Mouse (Mus musculus) kidney, postnatal 14 days (tissue): ENCODE measurements around the gene Fam193a.

Source experiments
- DNase-seq: peaks from one replicate; pipeline ENCODE4 v3.0.0; 2022; ENCODE audit warnings: mixed read lengths

Fam193a gene

DNA sequence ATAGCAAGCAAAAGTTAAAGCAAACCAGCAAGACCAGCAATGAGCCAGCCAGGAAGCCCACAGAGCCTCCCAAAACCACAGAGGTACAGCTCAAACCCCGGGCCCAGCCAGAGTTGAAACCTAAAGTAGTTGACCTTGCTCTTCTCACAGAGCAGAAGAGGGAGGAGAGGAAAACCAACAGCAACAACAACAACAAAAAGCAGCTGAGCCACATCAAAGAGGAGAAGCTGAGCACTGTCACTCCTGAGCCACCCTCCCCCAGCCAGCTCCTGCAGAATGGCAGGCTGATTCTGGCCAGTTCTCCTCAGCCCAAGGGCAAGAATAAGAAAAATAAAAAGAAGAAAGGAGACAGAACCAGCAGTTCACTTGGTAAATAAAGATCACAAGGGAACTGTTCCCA lies 96.3 kb downstream of the Fam193a start:
- peak; percentile 34 for DNase-seq

GRCm38 (mm10) chr5:34466648-34467047 lies 96.9 kb downstream of the Fam193a start:
- no peak for DNase-seq

DNA sequence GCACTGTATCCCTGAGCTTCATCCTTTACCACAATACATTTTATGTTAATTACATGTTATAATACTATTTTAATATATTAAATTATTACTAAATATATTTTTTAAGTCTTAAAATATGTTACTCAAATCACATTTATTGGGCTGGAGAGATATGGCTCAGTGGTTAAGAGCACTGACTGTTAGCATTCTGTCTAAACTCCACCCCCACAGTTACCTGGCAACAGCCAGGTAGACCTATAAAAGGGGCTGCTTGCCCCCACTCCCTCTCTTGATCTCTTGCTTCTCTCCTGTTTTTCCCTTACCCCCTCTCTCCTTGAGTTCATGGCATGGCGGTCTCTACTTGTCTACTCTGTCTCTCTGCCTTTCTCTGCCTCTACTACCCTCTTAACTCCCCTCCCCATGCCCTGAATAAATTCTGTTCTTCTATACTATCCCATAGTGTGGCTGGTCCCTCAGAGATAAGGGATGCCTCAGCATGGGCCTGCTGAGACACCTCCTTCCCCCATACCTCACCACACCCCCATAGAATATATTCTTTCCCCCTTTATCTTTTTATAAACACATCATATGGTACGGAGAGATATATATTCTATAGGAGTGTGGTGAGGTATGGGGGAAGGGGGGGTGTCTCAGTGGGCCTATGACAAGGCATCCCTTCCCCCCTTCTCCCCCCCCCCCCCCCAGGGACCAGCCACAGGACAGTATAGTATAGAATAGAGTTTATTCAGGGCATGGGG lies 98.5 kb downstream of the Fam193a start:
- DNase-seq: no peak

- no peak for DNase-seq
Measured at GRCm38 (mm10) chr5:34480926-34481325, 111.2 kb downstream of the Fam193a start.

GRCm38 (mm10) chr5:34485731-34486130 lies 116.0 kb downstream of the Fam193a start:
- DNase-seq: no peak

- DNase-seq: peak; percentile 18
Measured at GRCm38 (mm10) chr5:34487320-34488090, 117.8 kb downstream of the Fam193a start.

GRCm38 (mm10) chr5:34488741-34489417 lies 119.1 kb downstream of the Fam193a start:
- DNase-seq: no peak

GRCm38 (mm10) chr5:34489418-34489787 lies 119.7 kb downstream of the Fam193a start:
- DNase-seq: no peak

DNA sequence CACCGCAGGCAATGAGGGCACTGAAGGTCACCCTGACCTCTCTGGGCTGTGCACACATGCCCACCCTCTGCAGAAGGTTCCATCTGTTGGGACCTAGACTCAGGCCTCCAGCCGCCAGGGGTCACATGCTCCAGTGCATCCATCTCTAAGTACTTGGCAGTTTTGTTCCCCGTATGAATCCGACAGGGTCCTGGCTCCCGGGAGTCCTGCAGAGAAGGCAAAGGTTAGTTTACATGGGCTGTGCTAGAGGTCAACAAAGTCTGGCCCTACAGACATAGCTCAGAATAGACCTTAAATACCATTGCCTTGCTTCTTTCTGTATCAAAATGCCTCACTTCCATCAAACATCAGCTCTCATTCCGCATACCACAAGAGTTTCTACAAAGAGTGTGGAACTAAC lies 127.0 kb downstream of the Fam193a start:
- no peak for DNase-seq

- DNase-seq: no peak
Measured at GRCm38 (mm10) chr5:34500886-34501285, 131.2 kb downstream of the Fam193a start.

DNA sequence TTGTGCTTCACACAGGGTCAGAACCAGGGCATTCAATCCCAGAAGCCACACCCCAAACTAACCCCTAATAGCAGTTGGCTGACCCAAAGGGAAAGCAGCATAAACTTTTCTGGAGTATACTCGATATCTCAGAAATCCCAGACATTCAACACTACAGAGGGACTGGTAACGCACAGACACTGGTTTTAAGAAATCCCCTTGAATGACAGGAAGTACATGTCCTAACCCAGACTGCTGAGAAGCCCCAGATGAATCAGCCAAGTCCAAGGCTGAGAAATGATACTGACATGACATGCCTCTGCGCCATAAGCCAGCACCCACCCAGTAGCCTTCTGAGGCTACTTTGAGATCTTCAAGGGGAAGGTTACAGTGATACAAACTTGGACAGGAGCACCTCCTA lies 131.9 kb downstream of the Fam193a start:
- no peak for DNase-seq

GRCm38 (mm10) chr5:34502411-34502810 lies 132.7 kb downstream of the Fam193a start:
- no peak for DNase-seq

- DNase-seq: no peak
Measured at GRCm38 (mm10) chr5:34502821-34503220, 133.1 kb downstream of the Fam193a start.

GRCm38 (mm10) chr5:34512486-34512885 lies 142.8 kb downstream of the Fam193a start:
- no peak for DNase-seq

- peak; percentile 99 for DNase-seq
Measured at GRCm38 (mm10) chr5:34513466-34514217, 143.9 kb downstream of the Fam193a start, which contains the start of gene Tnip2. Gene Tnip2, minus strand, starts transcription at chr5:34513991.

GRCm38 (mm10) chr5:34514218-34514566 lies 144.5 kb downstream of the Fam193a start:
- no peak for DNase-seq

DNA sequence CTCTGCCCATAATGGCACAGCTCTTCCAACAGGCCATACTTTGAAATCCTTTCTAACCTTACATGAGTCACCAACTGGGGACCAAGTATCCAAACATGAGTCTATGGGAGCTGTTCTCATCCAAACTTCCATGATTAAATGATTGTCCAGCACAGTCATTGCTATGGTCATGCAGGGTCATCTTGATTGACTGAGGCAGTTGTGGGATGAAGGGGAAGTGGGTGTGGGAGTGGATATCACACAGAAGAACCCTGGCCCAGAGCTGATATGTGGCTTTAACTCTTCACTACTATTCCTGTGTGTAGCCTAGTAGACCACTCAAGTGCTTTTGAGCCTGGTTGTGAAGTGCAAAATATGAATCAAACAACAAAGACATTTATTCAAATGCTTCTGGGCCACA lies 145.4 kb downstream of the Fam193a start:
- DNase-seq: no peak

GRCm38 (mm10) chr5:34517913-34518312 lies 148.2 kb downstream of the Fam193a start:
- DNase-seq: peak; percentile 82

DNA sequence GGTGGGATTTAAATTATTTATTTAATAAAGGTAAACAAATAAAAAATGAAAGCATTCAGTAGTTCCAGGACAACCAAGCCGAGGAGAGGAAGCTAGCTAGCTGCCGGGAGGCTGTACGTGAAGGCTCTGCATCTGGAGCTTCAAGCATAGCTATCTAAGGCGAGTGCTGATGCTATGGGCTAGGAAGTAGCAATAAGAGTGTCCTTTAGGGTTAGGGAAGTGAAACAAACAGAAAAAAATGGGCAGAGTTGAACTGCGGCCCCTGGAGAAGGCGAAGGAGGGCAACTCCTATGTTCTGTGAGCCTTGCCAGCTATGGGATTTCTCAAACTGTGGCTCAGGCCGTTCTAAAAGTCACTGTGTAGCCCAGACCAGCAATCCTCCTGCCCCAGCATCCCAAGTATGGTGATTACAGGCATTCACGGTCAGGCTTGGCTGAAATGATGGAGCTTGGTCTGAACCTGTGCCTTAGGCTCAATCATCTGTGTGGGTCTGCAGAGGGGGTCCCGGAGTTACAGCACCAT lies 149.7 kb downstream of the Fam193a start:
- no peak for DNase-seq

DNA sequence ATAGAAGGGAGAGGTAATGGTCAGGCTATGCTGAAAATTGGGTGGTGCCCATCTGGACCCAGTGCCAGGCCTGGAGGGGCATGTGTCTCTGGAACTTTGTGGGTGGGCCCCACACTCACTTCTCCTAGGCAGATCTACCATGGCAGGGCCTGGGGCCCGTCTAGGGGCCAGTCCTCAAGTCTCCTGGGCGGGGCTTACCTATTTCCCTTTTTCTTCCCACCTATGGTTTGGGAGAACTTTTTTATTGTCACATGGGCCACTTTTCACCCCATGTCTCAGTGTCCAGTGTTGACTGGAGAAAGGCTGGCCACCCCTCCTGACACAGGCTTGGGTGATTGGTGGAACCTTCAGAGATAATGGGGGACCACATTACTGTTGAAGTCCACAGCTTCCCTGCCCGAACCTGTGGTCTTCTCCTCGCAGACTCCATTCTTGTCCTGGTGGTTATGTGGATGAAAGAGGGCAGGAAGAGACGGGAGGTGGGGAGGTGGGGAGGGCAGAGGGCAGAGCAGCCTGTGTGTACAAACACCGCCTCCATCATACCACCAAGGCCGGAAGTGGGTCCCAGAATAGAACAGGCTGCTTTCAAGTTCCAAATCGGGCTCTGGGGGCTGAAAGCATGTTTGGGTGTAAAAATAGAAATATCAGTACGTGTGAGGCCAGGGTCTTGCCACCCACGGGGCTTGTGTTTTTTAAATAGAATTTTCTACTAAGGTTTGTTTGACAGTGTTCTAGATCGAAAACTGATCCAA lies 150.9 kb downstream of the Fam193a start:
- no peak for DNase-seq

DNA sequence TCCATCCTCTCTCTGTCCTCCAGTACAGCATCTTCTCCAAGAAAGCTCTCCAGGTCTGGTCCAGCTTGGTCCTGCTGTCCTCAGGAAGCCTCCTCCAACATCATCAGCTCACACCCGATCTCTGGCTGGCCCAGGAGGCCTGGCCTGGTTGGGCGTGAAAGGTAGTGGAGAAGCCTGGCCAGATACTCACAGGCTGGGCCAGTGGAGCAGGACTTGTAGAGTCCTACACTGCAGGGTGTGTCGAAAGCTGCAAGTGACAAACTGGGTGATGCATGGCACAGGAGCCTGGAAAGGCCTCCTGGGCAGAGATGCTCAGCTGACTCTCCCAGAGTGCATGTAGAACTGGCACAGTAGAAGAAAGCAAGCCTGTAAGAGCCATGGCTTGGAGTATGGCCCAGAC lies 151.6 kb downstream of the Fam193a start:
- no peak for DNase-seq

DNA sequence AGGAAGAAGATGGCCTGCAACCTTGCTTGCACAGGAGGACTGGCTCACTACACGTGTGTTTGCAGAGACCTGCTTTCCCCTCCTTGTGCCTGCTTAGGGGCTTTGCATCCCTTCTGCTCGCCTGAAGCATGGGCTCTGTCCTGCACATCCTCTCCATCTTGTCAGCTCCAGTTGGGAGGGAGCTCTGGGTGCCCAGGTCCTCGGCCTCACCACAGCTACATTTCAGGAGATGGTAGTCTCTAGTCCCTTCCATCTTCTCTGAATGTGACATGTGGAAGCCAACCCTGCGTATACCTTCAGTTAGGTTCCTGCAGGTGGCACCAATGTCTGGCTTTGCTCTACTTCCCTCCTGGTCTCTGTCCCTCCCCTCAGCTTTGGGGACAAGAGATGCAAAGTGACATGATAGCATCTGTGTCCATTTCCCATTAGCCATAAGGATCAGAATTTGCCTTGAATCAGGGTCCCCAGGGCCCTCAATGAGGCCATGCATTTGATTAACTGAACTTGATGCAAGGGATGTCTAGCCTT lies 154.3 kb downstream of the Fam193a start:
- DNase-seq: no peak
